Mouse (Mus musculus): ENCODE results near the gene Hrh1. TPM values are rescaled to one million over a fixed set of nuclear protein-coding genes. Genes with fewer than 3 reads are reported as not detected.
"Not testable (repeated sequence)": the region's sequence is repeated elsewhere in the genome, so short reads cannot be mapped to it uniquely, and the experiment has no call there.

Hrh1 gene
- polyA plus RNA-seq, 1 experiment from 2014 or later, result not detected

GRCm38 (mm10) chr6:114474059-114474458, 76.3 kb downstream of the Hrh1 start:
- Histone ChIP-seq H3K4me1 (ENCODE audit: insufficient read depth) (no peaks in the 10 kb centered on the region), H3K36me3 (ENCODE audit: insufficient read depth) (no peaks in the 10 kb centered on the region), H3K9me3 (ENCODE audit: low read depth, low read length) (no peaks in the 10 kb centered on the region), H3K4me2 (no peak overlapping the region), H3K9ac (no peak overlapping the region), H3K4me3 (ENCODE audit: low read depth, low read length) (no peak overlapping the region), H3K27ac (ENCODE audit: low read depth) (no peak overlapping the region), H3K27me3 (ENCODE audit: insufficient read depth, low read length) (no peaks in the 10 kb centered on the region)
- DNase-seq (no peak), ATAC-seq (ENCODE audit: insufficient read depth) (no peak)
- WGBS, result 75% methylated on average over 3 of the region's 3 CpGs
- TF ChIP-seq CTCF (IDR thresholded peaks at IDR 0.05; ENCODE audit: low read depth), result no peak

GRCm38 (mm10) chr6:114474911-114475310, 77.2 kb downstream of the Hrh1 start:
- no peak for ATAC-seq (ENCODE audit: insufficient read depth)
- Histone ChIP-seq H3K4me1 (ENCODE audit: insufficient read depth) (no peaks in the 10 kb centered on the region), H3K9me3 (ENCODE audit: low read depth, low read length) (no peaks in the 10 kb centered on the region), H3K4me3 (ENCODE audit: low read depth, low read length) (no peak overlapping the region), H3K4me2 (no peak overlapping the region), H3K27ac (ENCODE audit: low read depth) (no peak overlapping the region), H3K36me3 (ENCODE audit: insufficient read depth) (no peaks in the 10 kb centered on the region), H3K9ac (no peak overlapping the region), H3K27me3 (ENCODE audit: insufficient read depth, low read length) (no peaks in the 10 kb centered on the region)
- DNase-seq, result no peak
- WGBS, result 78% methylated on average over 4 of the region's 4 CpGs
- TF ChIP-seq CTCF (IDR thresholded peaks at IDR 0.05; ENCODE audit: low read depth), result no peak

- no peaks in the 10 kb centered on the region for H3K27me3 ChIP-seq (ENCODE audit: insufficient read depth, low read length)
- 18% methylated on average over 4 of the region's 4 CpGs for WGBS
- H3K9ac ChIP-seq, result no peak overlapping the region
- no peaks in the 10 kb centered on the region for H3K9me3 ChIP-seq (ENCODE audit: low read depth, low read length)
- ATAC-seq (ENCODE audit: insufficient read depth), result peak; percentile 47; the same call in 1 of the 2 replicates
- TF ChIP-seq CTCF (IDR thresholded peaks at IDR 0.05; ENCODE audit: low read depth), result no peak
- peak; percentile 54 for DNase-seq
- H3K36me3 ChIP-seq (ENCODE audit: insufficient read depth), result no peaks in the 10 kb centered on the region
- no peak overlapping the region for H3K27ac ChIP-seq (ENCODE audit: low read depth)
- H3K4me3 ChIP-seq (ENCODE audit: low read depth, low read length), result no peak overlapping the region
- H3K4me1 ChIP-seq (ENCODE audit: insufficient read depth), result no peaks in the 10 kb centered on the region
- no peak overlapping the region for H3K4me2 ChIP-seq
Observed at GRCm38 (mm10) chr6:114478771-114479170, 81.0 kb downstream of the Hrh1 start.

- peak; percentile 56 for TF ChIP-seq CTCF (IDR thresholded peaks at IDR 0.05; ENCODE audit: low read depth)
- H3K4me1 ChIP-seq (ENCODE audit: insufficient read depth), result no peaks in the 10 kb centered on the region
- DNase-seq (no peak), ATAC-seq (ENCODE audit: insufficient read depth) (no peak)
- H3K27ac ChIP-seq (ENCODE audit: low read depth), result no peak overlapping the region
- H3K4me2 ChIP-seq, result no peak overlapping the region
- H3K4me3 ChIP-seq (ENCODE audit: low read depth, low read length), result no peak overlapping the region
- H3K9me3 ChIP-seq (ENCODE audit: low read depth, low read length), result no peaks in the 10 kb centered on the region
- WGBS, result 91% methylated on average over 16 of the region's 16 CpGs
- H3K9ac ChIP-seq, result no peak overlapping the region
- H3K27me3 ChIP-seq (ENCODE audit: insufficient read depth, low read length), result no peaks in the 10 kb centered on the region
- no peaks in the 10 kb centered on the region for H3K36me3 ChIP-seq (ENCODE audit: insufficient read depth)
Observed at GRCm38 (mm10) chr6:114479644-114480410, 82.1 kb downstream of the Hrh1 start.

- Histone ChIP-seq H3K27me3 (ENCODE audit: insufficient read depth, low read length) (no peaks in the 10 kb centered on the region), H3K27ac (ENCODE audit: low read depth) (no peak overlapping the region), H3K9ac (no peak overlapping the region), H3K4me2 (no peak overlapping the region), H3K36me3 (ENCODE audit: insufficient read depth) (no peaks in the 10 kb centered on the region), H3K4me1 (ENCODE audit: insufficient read depth) (no peaks in the 10 kb centered on the region), H3K9me3 (ENCODE audit: low read depth, low read length) (no peaks in the 10 kb centered on the region), H3K4me3 (ENCODE audit: low read depth, low read length) (no peak overlapping the region)
- ATAC-seq (ENCODE audit: insufficient read depth), result no peak
- no peak for DNase-seq
- 72% methylated on average over 3 of the region's 3 CpGs for WGBS
- no peak for TF ChIP-seq CTCF (IDR thresholded peaks at IDR 0.05; ENCODE audit: low read depth)
Observed at GRCm38 (mm10) chr6:114489371-114489770, 91.6 kb downstream of the Hrh1 start.

- H3K4me1 ChIP-seq (ENCODE audit: insufficient read depth); H3K9me3 ChIP-seq (ENCODE audit: low read depth, low read length); H3K27me3 ChIP-seq (ENCODE audit: insufficient read depth, low read length); H3K27ac ChIP-seq (ENCODE audit: low read depth); H3K36me3 ChIP-seq (ENCODE audit: insufficient read depth); H3K9ac ChIP-seq; ATAC-seq (ENCODE audit: insufficient read depth); H3K4me2 ChIP-seq; H3K4me3 ChIP-seq (ENCODE audit: low read depth, low read length): not testable (repeated sequence)
- 54% methylated on average over 10 of the region's 10 CpGs for WGBS
- peak; percentile 38 for DNase-seq
Observed at GRCm38 (mm10) chr6:114492588-114492987, 94.9 kb downstream of the Hrh1 start.

GRCm38 (mm10) chr6:114494987-114495386, 97.3 kb downstream of the Hrh1 start:
- not testable (repeated sequence) for H3K4me1 ChIP-seq (ENCODE audit: insufficient read depth); H3K4me2 ChIP-seq; H3K27me3 ChIP-seq (ENCODE audit: insufficient read depth, low read length); H3K36me3 ChIP-seq (ENCODE audit: insufficient read depth); ATAC-seq (ENCODE audit: insufficient read depth); H3K4me3 ChIP-seq (ENCODE audit: low read depth, low read length); H3K9me3 ChIP-seq (ENCODE audit: low read depth, low read length); H3K27ac ChIP-seq (ENCODE audit: low read depth); H3K9ac ChIP-seq
- DNase-seq, result peak; percentile 39
- 34% methylated on average over 8 of the region's 12 CpGs for WGBS

- H3K36me3 ChIP-seq (ENCODE audit: insufficient read depth); H3K9ac ChIP-seq; ATAC-seq (ENCODE audit: insufficient read depth); H3K27ac ChIP-seq (ENCODE audit: low read depth); H3K9me3 ChIP-seq (ENCODE audit: low read depth, low read length); H3K4me1 ChIP-seq (ENCODE audit: insufficient read depth); H3K4me3 ChIP-seq (ENCODE audit: low read depth, low read length); H3K27me3 ChIP-seq (ENCODE audit: insufficient read depth, low read length); H3K4me2 ChIP-seq: not testable (repeated sequence)
- 5% methylated on average over 16 of the region's 17 CpGs for WGBS
- DNase-seq, result peak; percentile 13
Observed at GRCm38 (mm10) chr6:114514038-114514437, 116.3 kb downstream of the Hrh1 start.

- H3K27me3 ChIP-seq (ENCODE audit: insufficient read depth, low read length); H3K4me2 ChIP-seq; H3K9ac ChIP-seq; H3K36me3 ChIP-seq (ENCODE audit: insufficient read depth); H3K27ac ChIP-seq (ENCODE audit: low read depth); H3K4me3 ChIP-seq (ENCODE audit: low read depth, low read length); H3K9me3 ChIP-seq (ENCODE audit: low read depth, low read length); DNase-seq; H3K4me1 ChIP-seq (ENCODE audit: insufficient read depth); ATAC-seq (ENCODE audit: insufficient read depth): not testable (repeated sequence)
- no CpG with 5 or more reads among the region's 12 CpGs for WGBS
Observed at GRCm38 (mm10) chr6:114528709-114529108, 131.0 kb downstream of the Hrh1 start.
